Mouse (Mus musculus) Muller cell, postnatal 12 days (primary cell): ENCODE data around the gene Abraxas2.

Source experiments
- DNase-seq: peaks from one replicate; pipeline ENCODE4 v3.0.0-alpha.2; 2015; ENCODE audit errors: inconsistent ontology term

Abraxas2 gene

DNA sequence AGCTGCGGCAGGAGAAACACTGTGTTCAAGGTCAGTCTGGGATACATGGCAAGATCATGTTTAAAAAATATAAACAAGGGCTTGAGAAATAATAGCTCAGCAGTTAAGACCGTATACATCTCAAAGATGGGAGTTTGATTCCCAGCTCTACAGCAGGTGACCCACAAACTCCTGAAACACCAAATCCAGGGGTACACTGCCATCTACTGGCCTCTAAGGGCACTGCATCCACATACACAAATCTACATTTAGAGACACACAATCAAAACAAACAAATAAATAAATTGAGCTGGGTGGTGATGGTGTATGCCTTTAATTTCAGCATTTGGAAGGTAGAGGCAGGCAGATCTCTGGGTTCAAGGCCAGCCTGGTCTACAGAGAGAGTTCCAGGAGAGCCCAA is 39.2 kb downstream of the Abraxas2 start:
- no peak for DNase-seq

DNA sequence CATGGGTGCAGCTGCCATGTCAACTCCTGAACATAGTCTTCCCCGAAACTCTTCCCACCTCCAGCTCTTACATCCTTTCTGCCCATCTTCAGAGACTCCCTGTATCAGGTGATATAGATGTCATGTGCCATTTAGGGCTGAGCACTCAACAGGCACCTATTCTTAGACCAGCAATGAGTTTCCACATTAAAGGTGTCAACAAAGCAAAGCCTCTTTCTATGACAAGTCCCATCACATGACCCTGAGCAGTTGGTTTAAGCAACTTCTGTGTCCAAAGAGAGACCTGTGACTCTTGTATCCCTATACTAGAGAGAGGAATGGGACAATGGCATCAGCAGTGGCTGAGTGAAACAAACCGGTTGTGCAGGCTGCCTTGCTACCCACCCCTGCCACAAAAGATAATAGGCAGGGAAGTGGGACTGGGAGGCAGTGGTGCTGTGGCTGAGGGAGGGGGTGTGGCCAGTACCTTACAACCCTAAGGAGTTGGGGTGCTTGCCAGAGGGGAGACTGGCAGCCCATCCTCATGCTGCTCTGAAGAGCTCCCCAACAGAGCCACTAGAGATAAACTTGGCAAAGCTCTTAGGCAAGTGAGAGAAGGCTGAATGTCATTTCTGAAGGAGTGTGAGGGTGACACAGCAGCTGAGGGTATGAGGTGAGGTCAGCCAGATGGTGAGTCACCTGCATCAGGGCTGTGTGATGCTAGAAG is 42.0 kb downstream of the Abraxas2 start:
- no peak for DNase-seq

DNA sequence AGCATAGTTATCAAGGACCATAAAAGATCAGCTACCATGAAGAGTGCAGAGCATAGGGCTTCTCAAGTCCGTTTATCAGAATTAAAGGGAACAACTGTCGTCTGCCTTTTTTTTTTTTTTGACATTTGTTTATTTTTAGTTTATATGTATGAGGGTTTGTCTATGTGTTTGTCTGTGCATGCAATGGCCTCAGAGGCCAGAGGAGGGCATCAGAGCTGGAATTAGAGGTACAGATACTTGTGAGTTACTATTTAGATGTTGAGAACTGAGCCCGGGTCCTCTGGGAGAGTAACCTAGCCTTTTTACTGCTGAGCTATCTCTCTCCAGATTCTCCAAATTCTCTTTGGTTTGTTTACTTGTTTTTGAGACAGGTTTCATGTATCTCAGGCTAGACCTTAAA is 44.8 kb downstream of the Abraxas2 start:
- DNase-seq: no peak

DNA sequence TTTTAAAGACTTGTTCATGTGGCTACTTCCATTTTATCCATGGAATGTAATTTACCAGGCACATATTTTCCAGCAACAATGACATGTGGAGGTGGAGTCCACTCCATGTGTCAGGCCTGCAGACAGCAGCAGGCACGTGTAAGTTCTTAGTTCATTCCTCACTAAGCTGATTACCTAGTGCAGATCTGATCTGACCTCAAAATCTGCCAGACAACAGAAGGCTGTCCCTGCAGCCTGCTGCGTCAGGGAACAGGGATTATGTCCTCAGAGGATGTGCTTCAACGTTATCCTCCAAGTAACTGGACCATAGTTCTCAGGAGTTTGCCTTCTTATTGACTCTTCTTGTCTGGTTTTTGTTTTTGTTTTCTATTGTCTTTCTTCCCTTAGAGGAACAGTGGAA is 62.9 kb downstream of the Abraxas2 start:
- no peak for DNase-seq

DNA sequence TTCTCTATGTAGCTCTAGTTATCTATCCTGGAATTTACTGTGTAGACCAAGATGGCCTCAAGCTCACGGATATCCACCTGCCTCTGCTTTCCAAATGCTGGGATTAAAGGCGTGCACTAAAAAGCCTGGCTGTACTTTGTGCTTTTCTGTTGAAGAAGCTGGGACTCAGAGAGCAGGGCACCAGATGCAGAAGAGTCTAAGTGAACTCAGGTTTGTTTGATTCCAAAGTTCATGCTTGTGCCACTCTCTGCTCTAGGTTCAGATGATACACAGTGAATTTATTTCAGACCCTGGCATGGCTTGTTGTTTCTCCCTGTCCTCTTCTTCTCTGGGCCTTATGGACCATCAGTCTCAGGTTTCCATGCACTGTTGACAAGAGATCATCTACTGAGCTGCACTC is 66.2 kb downstream of the Abraxas2 start:
- no peak for DNase-seq

DNA sequence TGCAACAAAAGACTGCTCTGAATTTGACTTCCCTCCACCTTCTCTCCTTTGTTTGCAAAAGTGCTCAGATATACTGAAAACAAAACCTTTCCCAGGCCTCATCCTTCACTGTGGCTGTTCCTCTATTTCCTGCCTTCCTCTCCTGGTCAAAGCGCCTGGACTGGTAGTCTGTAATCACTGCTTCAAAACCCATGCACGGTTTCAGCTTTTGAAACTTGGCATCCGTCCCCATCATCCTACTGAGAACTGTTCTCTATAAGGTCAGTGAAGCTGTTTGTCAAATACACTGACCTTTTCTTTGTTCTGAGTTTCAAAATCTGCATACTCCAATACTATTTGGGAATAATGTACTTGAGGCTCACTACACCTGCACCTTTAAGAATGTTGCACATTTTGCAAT is 68.2 kb downstream of the Abraxas2 start:
- DNase-seq: no peak

DNA sequence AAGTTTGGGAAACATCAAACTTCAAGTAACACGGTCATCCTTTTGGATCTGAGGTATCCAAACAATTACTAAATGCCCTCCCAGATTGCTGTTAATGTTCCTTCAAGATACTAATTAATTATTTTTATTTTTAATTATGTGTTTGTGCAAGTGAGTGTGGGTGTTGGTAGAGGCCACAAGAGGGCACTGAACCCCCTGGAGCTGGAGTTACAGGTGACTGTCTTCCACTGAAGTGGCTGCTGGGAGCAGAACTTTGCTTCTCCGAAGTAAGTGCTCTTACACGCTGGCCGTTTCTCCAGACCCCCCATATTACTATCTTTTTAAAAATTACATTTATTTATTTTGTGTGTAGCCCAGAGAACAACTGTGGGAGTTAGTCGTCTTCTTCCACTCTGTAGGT is 71.0 kb downstream of the Abraxas2 start:
- DNase-seq: no peak

DNA sequence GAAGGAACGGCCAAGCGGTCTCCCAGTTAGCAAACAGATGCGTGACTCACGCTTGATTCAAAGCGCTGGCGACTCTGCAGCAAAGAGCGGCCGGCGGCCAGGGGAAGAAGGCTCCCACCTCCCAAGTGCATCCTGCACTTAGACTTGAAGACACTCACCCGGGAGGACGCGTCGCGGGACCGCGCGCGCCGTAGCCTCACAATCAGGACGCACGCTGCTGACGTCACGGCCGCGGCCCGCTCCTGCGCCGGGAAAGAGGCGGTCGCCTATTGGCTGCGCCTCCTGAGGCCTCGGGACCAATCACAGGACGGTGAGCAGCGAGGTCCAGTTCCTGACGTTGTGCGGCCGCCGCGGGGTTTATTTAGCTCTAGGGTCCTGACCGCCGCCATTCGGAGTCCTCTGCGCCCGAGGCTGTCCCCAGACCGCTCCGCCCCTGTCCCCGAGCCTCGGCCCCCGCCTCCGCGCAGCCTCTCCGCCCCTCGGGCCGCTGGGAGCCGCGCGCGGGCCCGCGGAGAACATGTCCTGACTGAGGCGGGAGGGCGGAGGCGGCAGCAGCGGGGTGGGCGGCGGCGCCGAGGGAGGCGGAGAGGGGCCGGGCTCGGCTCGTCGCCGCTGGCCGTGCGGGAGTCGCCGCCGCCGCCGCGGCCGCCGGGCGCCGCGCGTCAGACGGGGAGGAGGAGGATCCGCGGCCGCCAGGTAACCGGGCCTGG is 72.0 kb downstream of the Abraxas2 start, which contains the start of gene Zranb1:
TSS of gene Zranb1 (plus strand) at position 293 of the 710 bp plus-strand sequence.
- peak; percentile 98 for DNase-seq

DNA sequence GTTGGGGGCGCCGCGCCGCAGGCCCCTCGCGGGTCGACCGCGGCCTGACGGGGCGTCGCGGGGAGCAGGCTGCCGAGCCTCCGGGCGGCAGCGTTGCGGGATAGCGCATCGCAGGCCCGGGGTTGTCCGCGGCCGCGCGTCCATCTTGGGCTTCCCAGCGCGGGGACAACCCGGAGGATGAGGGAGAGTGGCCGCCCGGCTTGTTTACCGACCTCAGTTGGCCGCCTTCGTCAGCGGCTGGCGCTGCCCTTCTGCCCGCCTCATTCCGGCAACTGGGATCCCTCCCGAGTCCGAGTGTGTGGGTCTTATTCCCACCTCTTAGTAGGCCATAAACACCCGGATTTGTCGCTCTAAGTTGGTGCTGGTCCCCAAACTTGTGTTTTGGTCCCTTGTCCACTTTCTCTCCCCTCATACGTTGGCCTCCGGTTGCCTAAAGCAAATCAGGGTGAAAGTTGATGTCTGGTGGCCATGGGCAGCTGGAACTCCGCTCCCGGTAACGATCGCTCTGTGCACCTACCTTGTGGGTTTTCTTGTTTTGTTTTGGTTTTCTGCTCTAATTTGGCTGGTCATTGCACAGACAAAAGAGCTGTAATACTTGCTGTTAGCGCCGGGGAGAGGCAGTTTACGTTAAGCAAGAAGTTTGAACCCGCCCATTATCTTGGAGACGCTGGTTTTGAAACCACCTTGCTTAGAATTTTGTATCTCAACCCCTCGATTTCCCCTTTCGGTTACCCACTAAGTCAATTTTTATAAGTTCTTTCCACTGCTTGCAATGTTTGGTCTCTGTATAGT is 72.7 kb downstream of the Abraxas2 start:
- peak; percentile 53 for DNase-seq

DNA sequence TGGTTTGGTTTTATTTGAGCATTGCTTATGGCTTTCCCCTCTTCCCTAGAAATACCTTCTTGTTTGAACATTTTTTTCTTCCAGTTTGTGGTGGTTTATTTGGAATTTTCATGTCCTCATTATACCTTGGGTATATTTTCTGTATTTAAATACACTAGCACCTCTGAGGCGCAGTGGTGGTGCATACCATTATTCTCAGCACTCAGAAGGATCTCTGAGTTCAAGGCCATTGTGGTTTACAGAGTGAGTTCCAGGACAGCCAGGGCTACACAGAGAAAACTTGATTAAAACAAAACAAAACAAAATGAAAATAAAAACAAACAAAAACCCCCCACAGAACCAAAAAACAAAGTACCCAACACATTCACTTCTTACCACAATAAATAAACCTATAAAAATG is 74.3 kb downstream of the Abraxas2 start:
- DNase-seq: no peak
